Mouse (Mus musculus): ENCODE measurements around the gene Atxn7l1. TPM values are rescaled to one million over a fixed set of nuclear protein-coding genes. Genes with fewer than 3 reads are reported as not detected.

The Atxn7l1 gene
- total RNA-seq, 1 experiment, result 3.9 TPM

DNA sequence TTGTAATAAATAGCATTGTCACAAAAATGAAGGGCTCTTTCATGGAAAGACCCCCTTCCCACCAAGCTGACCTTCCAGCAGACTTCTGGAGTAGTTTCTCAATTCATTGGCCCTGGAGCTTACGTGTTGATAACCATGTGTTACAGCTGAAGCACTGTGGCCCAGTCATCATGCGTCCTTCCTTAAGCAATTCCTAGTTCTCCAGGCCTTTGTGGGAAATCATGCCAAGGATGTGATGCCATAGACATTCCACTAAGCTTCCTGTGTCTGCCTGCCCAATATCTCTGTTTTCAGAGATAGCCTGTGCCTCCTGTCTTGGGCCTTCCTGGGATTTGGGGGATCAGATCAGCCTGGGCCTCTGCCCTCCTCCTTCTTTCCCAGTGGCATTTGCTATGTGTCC, 32.9 kb downstream of the Atxn7l1 start:
- TF ChIP-seq ZNF384 (IDR thresholded peaks at IDR 0.05; ENCODE audit: low read depth, low read length) (no peak), MAFK (IDR thresholded peaks at IDR 0.05; ENCODE audit: insufficient read depth, low read depth, low read length) (no peak), CHD2 (IDR thresholded peaks at IDR 0.05; ENCODE audit: low read depth, low read length) (no peak), HCFC1 (IDR thresholded peaks at IDR 0.05; ENCODE audit: borderline replicate concordance, insufficient read depth, low read length) (no peak), ZC3H11A (IDR thresholded peaks at IDR 0.05; ENCODE audit: borderline replicate concordance, low read depth, low read length) (no peak)
- Histone ChIP-seq H3K9me3 (ENCODE audit: control insufficient read depth, insufficient read depth, low read depth, low read length) (no peaks in the 10 kb centered on the region), H3K27ac (ENCODE audit: insufficient read depth, low read depth, low read length, poor library complexity, severe bottlenecking) (no peak overlapping the region), H3K36me3 (ENCODE audit: control insufficient read depth, insufficient read depth, low read length, poor library complexity, severe bottlenecking) (no peaks in the 10 kb centered on the region), H3K9ac (ENCODE audit: insufficient read depth, low read depth, low read length, poor library complexity, severe bottlenecking) (no peak overlapping the region), H3K4me1 (ENCODE audit: control insufficient read depth in 2 of 2, insufficient read depth in 2 of 2, low read length in 2 of 2, poor library complexity in 1 of 2) (peaks cover 11% of the 10 kb centered on the region in 2 experiments), H3K4me3 (ENCODE audit: insufficient read depth in 1 of 2, low read depth in 1 of 2, low read length in 2 of 2, poor library complexity in 1 of 2, severe bottlenecking in 1 of 2) (no peak overlapping the region)
- in situ Hi-C loops (cut with MboI; ENCODE audit: low sequenced_read_pairs in 2 of 2, unreplicated experiment in 2 of 2), result no loop called here
- DNase-seq (ENCODE audit: low read depth, low spot score), result no peak

DNA sequence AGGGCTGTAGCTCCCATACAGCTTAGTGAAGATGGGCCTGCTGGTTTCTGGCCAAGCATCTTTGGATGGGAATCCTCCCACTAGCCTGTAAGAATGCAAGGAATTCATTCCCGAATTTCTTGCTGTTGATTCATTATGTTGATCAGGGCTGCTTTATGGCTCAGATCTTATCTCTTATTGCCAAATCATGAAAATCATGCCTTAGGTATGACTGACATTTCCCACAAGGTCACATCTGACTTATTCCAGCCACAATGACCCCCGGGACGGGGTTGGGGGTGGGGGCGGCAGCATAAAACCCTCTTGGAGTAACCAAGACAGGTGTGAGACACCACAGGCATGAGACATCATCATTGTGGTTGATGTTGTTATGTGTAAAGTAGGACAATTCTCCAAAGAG, 34.4 kb downstream of the Atxn7l1 start:
- H3K4me3 ChIP-seq (ENCODE audit: insufficient read depth in 1 of 2, low read depth in 1 of 2, low read length in 2 of 2, poor library complexity in 1 of 2, severe bottlenecking in 1 of 2), result no peak overlapping the region
- H3K27ac ChIP-seq (ENCODE audit: insufficient read depth, low read depth, low read length, poor library complexity, severe bottlenecking), result no peak overlapping the region
- H3K4me1 ChIP-seq (ENCODE audit: control insufficient read depth in 2 of 2, insufficient read depth in 2 of 2, low read length in 2 of 2, poor library complexity in 1 of 2), result peaks cover 5 to 7% of the 10 kb centered on the region in 2 experiments; a peak in 3 of 4 replicates
- DNase-seq (ENCODE audit: low read depth, low spot score), result no peak
- in situ Hi-C loops (cut with MboI; ENCODE audit: low sequenced_read_pairs in 2 of 2, unreplicated experiment in 2 of 2), result no loop called here
- H3K9ac ChIP-seq (ENCODE audit: insufficient read depth, low read depth, low read length, poor library complexity, severe bottlenecking), result no peak overlapping the region
- no peaks in the 10 kb centered on the region for H3K36me3 ChIP-seq (ENCODE audit: control insufficient read depth, insufficient read depth, low read length, poor library complexity, severe bottlenecking)
- no peaks in the 10 kb centered on the region for H3K9me3 ChIP-seq (ENCODE audit: control insufficient read depth, insufficient read depth, low read depth, low read length)
- no peak for TF ChIP-seq ZNF384 (IDR thresholded peaks at IDR 0.05; ENCODE audit: low read depth, low read length)
- no peak for TF ChIP-seq HCFC1 (IDR thresholded peaks at IDR 0.05; ENCODE audit: borderline replicate concordance, insufficient read depth, low read length)
- TF ChIP-seq MAFK (IDR thresholded peaks at IDR 0.05; ENCODE audit: insufficient read depth, low read depth, low read length), result no peak
- no peak for TF ChIP-seq ZC3H11A (IDR thresholded peaks at IDR 0.05; ENCODE audit: borderline replicate concordance, low read depth, low read length)
- TF ChIP-seq CHD2 (IDR thresholded peaks at IDR 0.05; ENCODE audit: low read depth, low read length), result no peak

- Histone ChIP-seq H3K4me3 (ENCODE audit: insufficient read depth in 1 of 2, low read depth in 1 of 2, low read length in 2 of 2, poor library complexity in 1 of 2, severe bottlenecking in 1 of 2) (no peak overlapping the region), H3K27ac (ENCODE audit: insufficient read depth, low read depth, low read length, poor library complexity, severe bottlenecking) (no peak overlapping the region), H3K9me3 (ENCODE audit: control insufficient read depth, insufficient read depth, low read depth, low read length) (no peaks in the 10 kb centered on the region), H3K9ac (ENCODE audit: insufficient read depth, low read depth, low read length, poor library complexity, severe bottlenecking) (no peak overlapping the region), H3K4me1 (ENCODE audit: control insufficient read depth in 2 of 2, insufficient read depth in 2 of 2, low read length in 2 of 2, poor library complexity in 1 of 2) (peaks cover 5 to 6% of the 10 kb centered on the region in 2 experiments; a peak in 3 of 4 replicates), H3K36me3 (ENCODE audit: control insufficient read depth, insufficient read depth, low read length, poor library complexity, severe bottlenecking) (no peaks in the 10 kb centered on the region)
- in situ Hi-C loops (cut with MboI; ENCODE audit: low sequenced_read_pairs in 2 of 2, unreplicated experiment in 2 of 2), result no loop called here
- DNase-seq (ENCODE audit: low read depth, low spot score), result no peak
- TF ChIP-seq MAFK (IDR thresholded peaks at IDR 0.05; ENCODE audit: insufficient read depth, low read depth, low read length), result no peak
- no peak for TF ChIP-seq ZC3H11A (IDR thresholded peaks at IDR 0.05; ENCODE audit: borderline replicate concordance, low read depth, low read length)
- TF ChIP-seq CHD2 (IDR thresholded peaks at IDR 0.05; ENCODE audit: low read depth, low read length), result no peak
- TF ChIP-seq HCFC1 (IDR thresholded peaks at IDR 0.05; ENCODE audit: borderline replicate concordance, insufficient read depth, low read length), result no peak
- no peak for TF ChIP-seq ZNF384 (IDR thresholded peaks at IDR 0.05; ENCODE audit: low read depth, low read length)
Measured at GRCm38 (mm10) chr12:33182428-33183137, 35.1 kb downstream of the Atxn7l1 start.

DNA sequence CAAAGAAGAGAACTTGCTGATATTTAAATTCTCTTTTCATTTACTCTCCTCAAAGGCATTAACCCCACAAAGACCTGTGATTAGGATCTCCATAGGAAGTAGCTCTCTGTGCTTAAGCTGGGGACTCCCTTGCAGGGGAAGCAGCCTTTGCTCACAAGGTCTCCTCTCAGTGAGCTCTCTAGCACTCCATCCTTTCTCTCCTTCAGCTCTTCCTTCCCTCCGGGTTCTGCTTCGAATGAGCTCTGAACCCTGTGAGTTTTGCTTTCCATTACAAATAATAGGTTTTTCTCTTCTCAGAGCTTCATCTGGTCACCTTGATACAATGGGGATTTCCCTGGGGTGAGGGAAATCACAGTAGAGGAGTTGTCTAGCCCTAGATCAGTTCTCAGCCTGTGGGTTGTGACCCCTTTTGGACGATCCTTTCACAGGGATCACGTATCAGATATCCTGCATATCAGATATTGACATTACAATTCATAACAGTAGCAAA, 35.7 kb downstream of the Atxn7l1 start:
- Histone ChIP-seq H3K27ac (ENCODE audit: insufficient read depth, low read depth, low read length, poor library complexity, severe bottlenecking) (no peak overlapping the region), H3K4me3 (ENCODE audit: insufficient read depth in 1 of 2, low read depth in 1 of 2, low read length in 2 of 2, poor library complexity in 1 of 2, severe bottlenecking in 1 of 2) (no peak overlapping the region), H3K9ac (ENCODE audit: insufficient read depth, low read depth, low read length, poor library complexity, severe bottlenecking) (no peak overlapping the region), H3K9me3 (ENCODE audit: control insufficient read depth, insufficient read depth, low read depth, low read length) (no peaks in the 10 kb centered on the region), H3K4me1 (ENCODE audit: control insufficient read depth in 2 of 2, insufficient read depth in 2 of 2, low read length in 2 of 2, poor library complexity in 1 of 2) (peaks cover 5 to 6% of the 10 kb centered on the region in 2 experiments; a peak in 3 of 4 replicates), H3K36me3 (ENCODE audit: control insufficient read depth, insufficient read depth, low read length, poor library complexity, severe bottlenecking) (no peaks in the 10 kb centered on the region)
- DNase-seq (ENCODE audit: low read depth, low spot score), result no peak
- in situ Hi-C loops (cut with MboI; ENCODE audit: low sequenced_read_pairs in 2 of 2, unreplicated experiment in 2 of 2), result no loop called here
- TF ChIP-seq MAFK (IDR thresholded peaks at IDR 0.05; ENCODE audit: insufficient read depth, low read depth, low read length) (no peak), CHD2 (IDR thresholded peaks at IDR 0.05; ENCODE audit: low read depth, low read length) (no peak), ZNF384 (IDR thresholded peaks at IDR 0.05; ENCODE audit: low read depth, low read length) (no peak), ZC3H11A (IDR thresholded peaks at IDR 0.05; ENCODE audit: borderline replicate concordance, low read depth, low read length) (no peak), HCFC1 (IDR thresholded peaks at IDR 0.05; ENCODE audit: borderline replicate concordance, insufficient read depth, low read length) (no peak)
